ENCODE assay signal across 25 mouse cellular contexts in the genomic region with DNA sequence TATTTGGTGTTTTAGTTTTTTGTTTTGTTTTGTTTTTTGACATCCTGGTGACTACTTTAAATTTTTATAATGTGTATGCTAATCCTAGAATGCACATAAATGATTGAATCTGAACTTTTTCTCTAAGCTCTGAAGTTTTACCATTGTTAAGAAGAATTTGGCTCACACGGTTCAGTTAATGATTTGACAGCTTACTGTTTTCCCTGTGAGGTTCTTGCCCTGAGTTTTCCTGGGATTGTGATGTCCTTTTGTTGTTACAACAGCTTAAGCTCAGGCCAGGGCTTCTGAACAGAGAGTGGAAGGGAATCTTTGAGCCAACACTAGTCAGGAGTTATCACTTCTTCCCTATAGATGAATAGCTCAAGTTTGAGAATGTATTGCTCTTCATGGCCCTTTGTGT.
"Had no signal": no experiment of that assay in that cellular context is flagged by ENCODE, and none has a peak within 500 bp of the region (broad histone marks: within the 10 kb centered on the region; RNA-seq: fewer than 3 reads in every experiment).

No protein-coding gene starts in this region.

- H3K9me3 ChIP-seq: heart, embryonic 10.5 days; heart, embryonic 12.5 days; hindbrain, embryonic 10.5 days; hindbrain, embryonic 12.5 days; intestine, embryonic 15.5 days; limb, embryonic 12.5 days; liver, embryonic 12.5 days had no signal

- ATAC-seq: hindbrain, embryonic 16.5 days; inflammation-experienced regulatory T-cells, adult 6 months; intestine, embryonic 15.5 days; intestine, postnatal 0 days; liver, embryonic 12.5 days had no signal

- H3K4me1 ChIP-seq: heart, embryonic 10.5 days; heart, embryonic 12.5 days; hindbrain, embryonic 10.5 days; hindbrain, embryonic 12.5 days; limb, embryonic 12.5 days; liver, embryonic 12.5 days had no signal

- DNase-seq: gastrocnemius, adult 2 months; gastrocnemius, postnatal 10 days; gastrocnemius, postnatal 25 days; heart, adult 18-20 months; heart, postnatal 10 days; heart, postnatal 4 days; kidney, adult 18-20 months; kidney, postnatal 10 days; kidney, postnatal 25 days; kidney, postnatal 4 days; liver had no signal

- H3K4me2 ChIP-seq: heart, embryonic 12.5 days; hindbrain, embryonic 12.5 days; hindbrain, embryonic 14.5 days; intestine, embryonic 15.5 days; limb, embryonic 12.5 days; liver, embryonic 12.5 days had no signal

- H3K27ac ChIP-seq: gastrocnemius, adult 2 months; heart, embryonic 10.5 days; hindbrain, embryonic 10.5 days; hindbrain, embryonic 12.5 days; hindbrain, embryonic 14.5 days; intestine, embryonic 15.5 days; left cerebral cortex, adult 2 months; liver, embryonic 12.5 days; liver, embryonic 14.5 days had no signal

- H3K9ac ChIP-seq: heart, embryonic 12.5 days; hindbrain, embryonic 12.5 days; hindbrain, embryonic 14.5 days; intestine, embryonic 15.5 days; limb, embryonic 12.5 days; liver, embryonic 12.5 days; liver, embryonic 14.5 days had no signal

- H3K27me3 ChIP-seq: heart, embryonic 12.5 days; hindbrain, embryonic 12.5 days; intestine, embryonic 15.5 days; limb, embryonic 12.5 days; liver, embryonic 12.5 days had no signal

- H3K4me3 ChIP-seq: gastrocnemius, adult 2 months; heart, embryonic 10.5 days; heart, embryonic 12.5 days; hindbrain, embryonic 10.5 days; hindbrain, embryonic 12.5 days; intestine, embryonic 15.5 days; layer of hippocampus, adult 2 months; left cerebral cortex, adult 2 months; limb, embryonic 12.5 days; liver, embryonic 12.5 days had no signal

- H3K36me3 ChIP-seq: heart, embryonic 10.5 days; heart, embryonic 12.5 days; hindbrain, embryonic 10.5 days; hindbrain, embryonic 12.5 days; intestine, embryonic 15.5 days; liver, embryonic 12.5 days had no signal
